Mouse (Mus musculus) layer of hippocampus, postnatal 36 days (tissue): ENCODE measurements around the gene Cyp3a25. TPM values are rescaled to one million over a fixed set of nuclear protein-coding genes. Genes with fewer than 3 reads are reported as not detected.
"Not testable (repeated sequence)": the region's sequence is repeated elsewhere in the genome, so short reads cannot be mapped to it uniquely, and the experiment has no call there.

ENCODE experiments used
- DNase-seq, 2 experiments: peaks; one replicate each; pipeline ENCODE4 v3.0.0; 2022
- total RNA-seq, 2 experiments: library from RNA; stranded (reverse); gene quantifications; 2 replicates each; pipeline ENCODE4 v1.2.3; 2021

Cyp3a25 gene
- total RNA-seq = not detected

DNA sequence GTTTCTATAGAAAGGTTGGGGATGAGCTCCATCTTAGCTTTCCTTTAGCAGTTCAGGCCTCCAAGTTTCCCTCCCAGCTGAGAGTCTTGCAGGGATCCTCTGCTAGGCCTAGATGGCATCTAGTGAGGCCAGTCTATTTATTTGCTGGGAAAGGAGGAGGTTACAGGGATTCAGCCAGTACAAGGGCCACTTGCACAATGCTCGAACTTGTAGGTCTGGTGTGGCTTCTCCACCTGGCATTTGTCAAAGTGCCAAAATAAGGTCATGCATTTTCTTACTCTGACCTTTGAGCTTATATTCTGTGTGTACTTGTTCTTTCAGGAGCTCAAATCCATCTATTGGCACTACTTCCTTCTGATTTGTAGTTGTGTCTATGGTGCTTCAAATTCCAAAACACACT, at the start of gene Cyp3a25:
Cyp3a25 (minus strand) TSS at position 110 of the 400 bp plus-strand sequence.
- DNase-seq = not testable (repeated sequence)

DNA sequence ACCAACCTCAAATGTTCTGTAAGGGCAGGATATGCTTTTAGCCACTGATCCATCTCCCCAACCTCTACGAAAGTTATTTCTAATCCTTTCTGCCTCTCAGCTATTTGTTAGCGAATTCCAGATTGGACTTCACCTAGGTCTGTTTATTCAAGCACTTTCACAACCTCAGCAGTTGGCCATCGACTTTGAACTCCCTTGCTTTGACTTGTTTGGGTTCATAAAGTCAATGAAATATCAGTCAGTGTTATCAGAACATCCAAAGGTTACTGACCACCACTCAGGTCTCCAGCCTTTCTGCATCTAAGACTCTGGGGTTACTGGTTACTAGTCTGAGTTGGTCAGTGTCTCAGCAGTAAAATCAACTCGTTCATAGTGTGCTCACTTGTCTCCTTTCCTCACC, 11.7 kb upstream of the Cyp3a25 start:
- DNase-seq = no peak

DNA sequence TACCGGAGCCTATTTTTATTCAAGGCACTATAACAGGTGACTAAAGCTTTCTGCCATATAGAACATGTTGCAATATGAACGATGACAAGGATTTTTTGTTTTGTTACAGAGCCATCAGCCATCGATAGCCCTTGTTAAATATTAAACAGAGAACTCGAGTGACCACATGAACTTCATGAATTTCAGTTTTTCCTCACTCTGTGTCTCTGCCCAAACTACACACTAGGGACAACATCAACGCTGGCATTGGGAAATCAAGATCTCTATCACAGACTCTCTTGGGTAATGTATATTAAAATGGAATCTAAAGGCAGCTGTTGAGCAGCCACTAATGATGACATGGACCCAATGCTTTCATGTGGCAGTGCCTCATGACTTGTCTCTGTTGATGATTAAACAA, 8.9 kb upstream of the Cyp3a25 start:
- no peak for DNase-seq

DNA sequence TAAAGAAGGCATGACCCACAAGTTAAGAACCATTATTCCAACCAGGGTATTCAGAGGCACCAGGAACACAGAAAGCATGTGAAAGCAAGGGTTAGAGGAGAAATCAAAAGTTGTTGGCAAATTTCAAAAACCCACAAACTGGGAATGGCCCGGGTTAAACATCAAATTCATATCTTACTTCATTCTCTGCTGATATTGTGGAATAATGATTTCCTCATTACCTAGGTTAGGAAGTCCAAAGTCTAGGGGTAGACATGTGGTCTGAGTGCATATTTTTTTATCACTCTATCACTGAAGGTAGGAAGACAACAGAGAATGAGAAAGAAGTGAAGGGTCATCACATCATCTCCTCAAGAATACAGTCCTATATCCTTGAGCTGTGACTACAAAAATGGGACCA, 1.8 kb upstream of the Cyp3a25 start:
- DNase-seq = no peak

DNA sequence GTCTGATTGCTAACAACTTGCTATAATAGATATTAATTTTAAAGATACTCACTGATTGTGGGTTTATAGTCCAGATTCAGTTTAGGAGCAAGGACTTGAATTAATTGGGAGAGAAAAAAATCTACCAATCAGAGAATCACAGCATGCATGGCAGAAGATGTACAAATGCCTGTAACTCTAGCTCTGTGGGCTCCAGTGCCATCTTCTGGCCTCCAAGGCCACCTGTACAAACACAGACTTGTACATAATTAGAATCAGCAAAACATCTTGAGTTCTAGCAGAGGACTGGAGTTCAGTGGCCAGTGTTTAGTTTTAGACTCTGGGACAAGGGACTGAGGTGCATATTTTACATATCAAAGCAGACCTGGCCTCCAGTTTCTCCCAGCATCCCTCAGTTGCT, 42.3 kb downstream of the Cyp3a25 start:
- no peak for DNase-seq

Other genes starting within 250 kb of the Cyp3a25 start
- not detected for gene Cyp3a44, start 203.7 kb downstream of the Cyp3a25 start, total RNA-seq
- gene Cyp3a11, start 129.7 kb downstream of the Cyp3a25 start, total RNA-seq = not detected
- gene Cyp3a59, start 69.6 kb upstream of the Cyp3a25 start, total RNA-seq = not detected
- gene Gm5565, start 150.9 kb upstream of the Cyp3a25 start, total RNA-seq = not detected
- not detected for gene Gm6309, start 161.1 kb upstream of the Cyp3a25 start, total RNA-seq
- 1 to 10 TPM; 1.2 to 2.3 TPM for gene 1700001J03Rik, start 175.7 kb upstream of the Cyp3a25 start, total RNA-seq
- 10 to 100 TPM; 70.8 to 71.5 TPM for gene Rnf6, start 211.9 kb upstream of the Cyp3a25 start, total RNA-seq
- 10 to 100 TPM; 42.7 to 50.6 TPM for gene Cdk8, start 221.6 kb upstream of the Cyp3a25 start, total RNA-seq